Mouse (Mus musculus) brain, embryonic 18.5 days (tissue): ENCODE measurements at regions not wholly inside any gene's neighbourhood (a gene's known extent, or its start where the extent isn't known, plus 50 kb on each side); places are given as distances from the start of the nearest gene placed in this dataset.

Experiments used
- DNase-seq: peaks from one replicate; pipeline ENCODE4 v3.0.0-alpha.2; 2012; ENCODE audit warnings: low read depth, low spot score

DNA sequence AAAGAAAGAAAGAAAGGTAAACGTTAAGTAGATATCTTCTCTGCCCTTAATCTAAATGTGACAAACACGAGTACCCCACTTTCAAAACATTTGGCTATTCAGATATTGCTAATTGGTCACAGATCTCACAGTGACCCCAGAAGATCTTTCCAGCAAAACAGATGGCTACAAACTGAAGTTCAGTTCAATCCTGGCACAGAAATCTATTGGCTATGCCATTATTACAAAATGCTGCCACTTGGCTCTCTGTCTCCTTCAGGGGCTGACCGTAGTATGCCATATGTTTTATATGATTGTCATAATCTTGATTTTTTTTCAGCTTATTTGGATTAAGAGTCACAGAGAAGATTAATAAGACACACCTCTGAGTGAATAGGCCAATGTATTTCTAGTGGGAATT, 873.2 kb downstream of the Slc22a22 start:
- no peak for DNase-seq

DNA sequence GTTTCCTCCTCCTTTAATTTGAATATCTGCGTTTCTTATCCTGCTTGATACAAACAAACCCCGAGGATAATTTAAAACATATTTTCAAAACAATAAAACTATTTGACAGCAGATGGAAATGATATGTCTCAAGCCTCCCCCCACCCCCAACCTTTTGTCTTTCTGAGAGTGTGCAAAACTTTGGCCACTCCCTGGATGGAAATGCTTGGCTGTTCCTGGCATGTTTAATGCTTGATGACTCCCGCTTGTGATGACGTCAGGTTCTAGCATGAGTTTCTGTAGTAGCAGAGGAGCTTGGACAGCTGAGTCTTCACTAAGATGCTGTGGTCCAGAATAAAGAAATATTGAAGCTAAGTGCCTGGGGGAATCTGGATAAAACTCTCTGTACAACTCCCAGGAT, 884.8 kb downstream of the Slc22a22 start:
- DNase-seq, result no peak

DNA sequence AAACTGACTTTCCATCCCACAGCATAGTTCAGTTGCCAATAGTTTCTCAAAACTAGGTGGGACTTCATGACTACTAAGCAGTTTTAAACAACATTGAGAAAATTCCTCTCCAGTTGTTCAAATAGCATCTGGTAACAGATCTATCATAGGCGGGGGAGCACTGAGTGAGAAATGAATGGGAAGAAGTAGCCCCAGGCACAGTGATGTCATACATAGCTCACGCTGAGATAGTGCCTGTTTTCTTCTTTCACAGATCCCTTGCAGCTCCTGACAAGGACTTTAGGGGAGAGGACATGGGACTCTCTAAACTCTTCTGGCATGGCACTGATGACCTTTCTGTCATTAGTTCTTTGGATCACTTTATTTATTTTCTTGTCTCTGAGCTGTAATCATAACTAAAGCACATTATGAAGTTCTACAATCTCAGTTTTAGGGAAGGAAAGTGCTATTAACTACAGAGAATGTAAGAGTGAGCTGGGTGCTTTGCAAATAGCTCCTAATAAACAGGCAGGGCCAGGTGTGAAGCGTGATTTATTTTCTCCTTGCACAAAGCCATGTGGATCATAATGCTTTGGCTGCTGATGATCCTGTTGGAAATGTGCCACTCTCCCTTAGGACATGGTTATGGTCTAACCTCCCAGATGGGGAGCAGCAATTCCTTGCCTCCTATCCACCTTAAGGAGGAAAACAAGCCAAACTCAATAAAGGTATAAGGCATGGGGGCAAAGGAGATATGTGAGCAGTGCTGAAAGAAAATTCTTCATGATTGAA, 896.5 kb downstream of the Slc22a22 start:
- DNase-seq, result no peak

DNA sequence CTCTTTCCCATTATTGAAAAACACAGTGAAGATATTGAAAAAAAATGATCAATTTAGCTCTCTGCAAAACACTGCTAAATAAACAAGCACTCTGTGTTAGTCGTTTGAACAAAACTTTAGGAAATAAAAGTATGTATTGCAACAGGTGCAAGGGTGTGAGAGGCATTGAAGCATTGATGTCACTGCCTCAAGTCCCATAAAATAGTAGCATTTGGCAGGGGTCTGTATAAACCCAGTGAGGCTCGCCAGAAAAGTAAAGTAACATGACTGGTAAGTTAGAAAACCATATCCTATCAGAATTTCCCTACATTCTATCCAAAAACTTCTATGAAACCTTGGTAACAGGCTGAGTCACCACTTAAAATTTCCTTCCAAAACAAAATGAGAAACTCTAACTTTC, 914.2 kb downstream of the Slc22a22 start:
- DNase-seq, result no peak

DNA sequence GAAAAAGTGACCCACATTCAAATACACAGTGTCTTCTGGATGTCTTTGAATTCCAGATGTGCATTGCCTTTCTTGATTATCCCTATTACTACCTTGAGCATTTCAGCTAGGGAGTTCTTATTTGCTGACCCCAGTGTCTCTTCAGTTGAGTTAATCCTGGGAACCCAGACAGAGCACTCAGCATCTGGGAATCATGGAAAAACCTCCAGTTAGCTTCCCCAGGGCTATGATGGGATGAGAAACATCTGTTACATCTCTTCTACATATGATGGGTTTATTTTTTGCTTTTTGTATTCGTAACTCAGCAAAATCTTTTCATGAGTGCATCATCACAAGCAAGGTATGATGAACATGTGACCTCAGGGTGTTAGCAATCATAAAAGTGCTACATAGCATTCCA, 914.6 kb downstream of the Slc22a22 start:
- no peak for DNase-seq

DNA sequence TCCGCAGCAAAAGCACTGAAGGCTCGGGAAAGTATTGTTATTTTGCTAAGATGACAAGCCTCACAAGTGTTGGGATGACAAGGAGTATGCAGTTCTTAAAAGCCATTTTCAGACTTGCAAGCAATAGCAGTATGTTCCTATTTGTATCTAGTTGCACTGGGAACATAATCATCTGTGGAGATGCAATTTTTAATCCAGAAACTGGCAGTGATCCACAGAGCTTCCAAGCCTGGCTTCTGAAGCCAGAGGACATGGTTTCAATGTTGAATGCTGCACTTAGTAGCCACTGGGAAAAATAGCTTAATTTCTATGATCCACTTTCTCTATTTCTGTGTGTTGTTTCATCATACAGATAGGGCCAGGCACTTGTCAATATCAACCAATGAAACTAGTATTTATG, 915.3 kb downstream of the Slc22a22 start:
- no peak for DNase-seq

DNA sequence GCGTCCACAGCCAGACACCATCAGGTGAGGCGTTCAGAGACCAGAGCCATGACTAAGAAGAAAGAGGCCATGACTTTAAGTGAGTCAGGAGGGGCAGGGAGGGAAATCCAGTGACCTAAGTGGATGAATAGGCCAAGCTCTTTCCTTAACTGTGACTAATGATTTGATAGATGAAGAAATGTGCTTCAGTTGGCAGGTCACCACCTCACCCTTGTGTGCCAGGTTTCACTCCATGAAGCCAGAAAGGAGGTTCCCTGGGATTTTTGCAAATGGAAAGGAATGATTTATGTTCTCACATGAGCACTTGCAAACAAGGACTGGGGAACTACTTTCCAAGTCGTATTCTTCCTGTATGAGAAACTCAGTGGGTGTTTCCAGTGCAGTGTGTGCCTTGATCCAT, 923.0 kb downstream of the Slc22a22 start:
- no peak for DNase-seq

DNA sequence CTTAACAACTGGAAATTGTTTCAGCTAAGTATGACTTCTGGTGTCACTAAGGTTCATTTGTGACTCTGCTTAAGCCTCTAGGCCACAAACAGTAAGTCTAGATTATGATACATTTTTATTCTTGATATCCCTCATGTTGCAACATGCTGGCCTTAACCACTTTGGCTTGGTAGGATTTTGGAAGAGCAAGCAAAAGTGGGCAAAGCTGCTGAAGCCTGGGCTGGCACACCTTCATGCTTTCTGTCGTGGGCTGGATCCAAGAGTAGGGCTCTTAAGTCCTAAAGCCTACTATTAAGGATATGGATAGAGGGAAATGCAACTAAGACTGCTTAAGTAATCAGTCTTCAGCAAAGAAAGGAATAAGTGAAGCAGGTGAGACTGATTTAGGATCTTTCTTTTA, 923.6 kb downstream of the Slc22a22 start:
- no peak for DNase-seq

DNA sequence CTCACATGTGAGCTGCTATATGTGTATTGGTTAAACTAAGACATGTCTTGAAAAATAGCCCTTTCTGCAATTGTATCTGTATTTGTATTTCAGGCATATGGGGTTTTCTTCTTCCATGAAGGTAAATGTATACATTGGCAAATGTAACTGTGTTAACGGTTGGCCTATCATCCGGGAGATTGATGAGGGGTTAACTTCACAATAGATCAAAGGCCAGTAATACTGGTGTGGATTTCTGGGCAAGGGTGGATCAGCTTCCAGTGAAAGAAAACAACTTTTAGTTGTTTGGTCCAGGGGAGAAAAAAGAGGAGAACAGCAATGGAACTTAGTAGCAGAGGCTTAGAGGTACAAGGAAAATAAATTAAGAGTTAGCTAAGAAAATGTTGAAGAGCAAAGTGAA, 945.9 kb downstream of the Slc22a22 start:
- DNase-seq, result no peak

DNA sequence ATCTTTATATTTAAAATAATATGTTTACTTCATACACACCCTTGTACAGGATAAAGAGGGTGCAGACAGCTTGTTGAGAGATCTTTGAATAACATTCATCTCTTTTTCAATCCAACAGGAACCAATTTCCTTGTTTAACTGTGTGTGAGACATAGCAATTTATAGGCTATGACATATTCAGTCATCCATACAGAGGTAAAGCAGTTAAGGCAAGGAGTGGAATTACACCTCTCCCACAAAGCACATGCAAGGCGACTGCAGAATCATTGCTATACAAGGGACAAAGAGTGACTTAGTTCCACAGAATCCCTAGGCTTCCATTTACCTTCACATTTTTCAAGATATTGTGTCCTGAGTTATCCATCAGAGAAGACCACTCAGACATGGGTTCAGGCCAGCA, 959.0 kb downstream of the Slc22a22 start:
- DNase-seq, result no peak

DNA sequence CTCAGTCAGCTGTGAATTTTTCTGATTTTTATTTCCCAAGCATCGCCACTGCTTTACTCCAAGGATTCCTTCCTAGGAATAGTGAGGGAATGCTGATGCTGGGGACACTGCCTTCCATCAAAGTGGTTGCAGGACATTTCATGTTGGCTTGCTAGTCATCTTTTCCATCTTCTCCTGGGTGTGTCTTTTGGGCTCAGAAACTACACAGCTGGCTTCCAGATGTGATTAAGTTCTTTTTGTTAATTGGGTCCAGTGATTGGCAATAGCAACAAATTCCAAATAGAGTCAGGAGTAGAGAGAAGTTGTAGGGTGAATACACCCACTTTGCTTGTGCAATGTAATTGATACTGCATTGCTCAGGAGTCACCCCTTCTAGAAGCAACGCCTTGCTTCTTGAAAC, 961.3 kb downstream of the Slc22a22 start:
- DNase-seq, result no peak

DNA sequence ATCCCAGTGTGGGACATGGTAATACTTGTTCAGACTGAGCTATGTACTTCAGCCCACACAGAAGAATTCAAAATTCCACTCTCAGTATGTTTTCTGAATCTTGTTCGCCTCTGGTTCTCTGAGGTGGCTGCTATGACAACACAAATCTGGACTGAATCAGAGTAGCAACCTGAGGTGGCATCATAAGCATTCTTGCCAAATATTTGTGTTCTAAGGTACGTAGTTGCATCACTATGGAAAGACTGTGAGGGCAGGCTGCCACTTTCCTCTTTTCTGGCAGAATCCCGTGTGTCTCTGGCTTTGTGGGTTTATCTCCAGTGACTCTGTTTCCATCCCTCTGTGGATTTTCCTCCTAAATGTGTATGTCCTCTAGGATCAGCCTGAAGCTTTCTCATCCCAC, 978.7 kb downstream of the Slc22a22 start:
- DNase-seq, result no peak

DNA sequence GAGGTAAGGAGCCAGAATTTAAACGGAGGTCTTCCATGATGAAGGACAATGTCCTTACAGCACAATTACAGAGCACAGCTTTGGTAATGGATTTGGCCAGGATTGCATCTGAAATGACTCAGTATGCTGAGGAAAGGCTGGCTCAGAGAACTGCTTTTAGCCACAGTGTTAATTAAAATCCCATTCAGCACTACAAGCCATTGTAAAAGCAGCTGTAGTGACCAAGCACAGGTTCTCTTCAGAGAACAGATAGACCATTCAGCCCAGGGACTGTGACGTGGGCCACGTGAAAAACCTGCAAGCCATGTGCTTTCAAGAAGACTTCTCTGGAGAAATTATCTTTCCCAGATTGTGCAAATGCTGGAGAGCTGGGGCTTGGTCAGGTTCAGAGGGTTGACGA, 979.7 kb downstream of the Slc22a22 start:
- no peak for DNase-seq

DNA sequence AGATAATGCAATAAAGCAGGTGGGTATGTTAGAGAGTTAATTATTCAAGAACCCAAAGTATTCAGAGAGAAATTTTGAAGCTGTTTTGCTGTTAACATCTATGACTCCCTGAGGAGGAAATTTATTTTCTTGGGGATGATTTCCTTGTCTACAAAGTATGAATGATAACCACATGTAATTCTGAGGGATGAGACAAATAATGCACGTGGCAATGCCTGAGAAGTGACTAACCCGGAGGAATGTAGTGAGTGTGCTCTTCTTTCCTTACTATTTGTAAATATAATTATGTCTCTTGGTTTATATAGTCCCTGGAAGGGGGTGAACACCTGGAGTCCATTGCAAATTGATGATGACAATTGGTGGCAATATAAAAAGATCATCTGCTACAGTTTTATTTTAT, 981.1 kb downstream of the Slc22a22 start:
- DNase-seq, result no peak

DNA sequence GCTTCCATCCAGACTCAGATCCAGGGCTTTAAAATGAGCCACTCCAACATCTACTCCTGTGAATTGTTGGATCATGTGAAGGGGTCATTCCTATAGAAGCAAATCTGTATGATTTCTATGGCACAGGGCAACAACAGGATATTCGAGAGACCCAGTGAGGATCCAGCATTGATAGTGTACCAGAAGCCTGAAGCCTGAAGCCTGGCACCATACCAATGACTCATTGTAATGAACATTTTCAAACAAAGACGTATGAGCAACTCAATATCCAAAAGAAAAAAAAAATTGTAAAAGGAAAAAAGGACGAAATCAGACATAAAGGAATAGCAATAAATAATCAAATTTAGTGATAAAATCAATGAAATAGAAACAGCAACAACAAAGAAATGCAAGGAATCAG, 991.5 kb downstream of the Slc22a22 start:
- DNase-seq, result no peak

DNA sequence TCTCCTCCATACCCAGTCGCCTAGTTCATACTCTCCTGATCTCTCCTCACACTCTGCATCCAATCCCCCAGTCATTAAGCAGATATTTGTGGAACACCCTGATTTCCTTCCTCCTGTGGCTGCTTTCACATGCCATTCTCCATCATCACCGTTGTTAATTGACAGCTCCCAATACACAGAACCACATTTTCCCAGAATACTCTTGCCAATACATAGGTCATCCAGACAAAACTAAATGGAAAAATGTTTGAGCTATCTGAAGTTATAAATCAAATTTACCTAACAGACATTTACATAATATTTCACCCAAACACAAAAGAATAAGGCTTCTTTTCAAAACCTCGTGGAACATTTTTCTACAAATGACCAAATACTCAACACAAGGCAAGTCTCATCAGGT, 992.7 kb downstream of the Slc22a22 start:
- DNase-seq, result no peak

DNA sequence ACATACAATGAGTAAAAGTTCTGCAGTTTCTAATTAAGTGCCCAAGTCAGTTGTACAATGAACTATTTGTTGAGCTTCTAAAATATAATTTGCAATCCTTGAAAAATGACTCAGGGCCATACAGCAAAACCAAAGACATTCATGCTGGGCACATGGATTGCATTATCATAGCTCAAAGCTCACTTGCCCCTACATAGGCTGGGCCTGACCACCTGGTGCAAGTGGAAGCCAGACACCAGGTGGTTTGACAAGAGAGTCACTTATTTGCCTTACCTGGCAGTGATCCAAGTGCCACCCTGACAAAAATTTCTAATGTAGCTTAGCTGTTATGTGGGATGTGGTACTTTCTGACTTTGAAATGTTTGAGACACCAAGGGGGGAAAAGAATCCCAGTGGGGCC, 997.7 kb downstream of the Slc22a22 start:
- no peak for DNase-seq

DNA sequence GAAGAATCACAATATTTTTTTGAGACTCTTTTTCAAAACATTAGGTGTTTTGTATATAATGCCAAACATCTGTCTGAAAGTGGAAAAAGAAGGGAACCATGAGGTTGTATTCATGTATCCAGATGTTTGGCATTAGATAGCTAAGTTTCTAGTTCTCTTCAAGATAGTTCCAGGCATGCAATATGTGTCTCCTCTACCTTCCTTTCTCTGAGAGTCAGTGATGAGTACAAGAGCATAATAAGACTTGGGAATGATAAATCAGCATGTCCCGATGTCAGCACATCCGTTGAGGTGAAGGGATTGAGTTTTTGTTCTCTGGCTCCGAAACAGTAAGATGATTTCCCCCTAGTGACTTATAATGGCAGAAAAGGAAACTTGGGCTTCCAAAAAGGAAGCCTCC, 998.4 kb downstream of the Slc22a22 start:
- DNase-seq, result no peak

DNA sequence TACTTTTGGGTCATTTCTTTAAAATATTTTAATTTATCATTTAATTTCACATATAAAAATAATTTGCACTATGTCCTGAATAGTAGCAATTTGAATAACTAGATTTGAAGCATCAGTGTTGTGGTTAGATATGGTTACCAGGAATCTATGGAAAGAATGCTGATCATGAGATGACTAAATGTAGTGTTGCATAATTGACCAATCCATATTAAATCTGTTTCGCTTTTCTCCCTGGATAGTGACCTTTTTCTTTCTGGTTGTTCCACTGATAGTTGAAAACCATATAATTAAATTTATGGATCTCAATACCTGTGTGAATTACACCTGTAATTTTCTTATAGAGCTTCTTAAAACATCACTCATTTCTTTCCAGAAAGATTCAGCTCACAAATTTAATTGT, 1003.7 kb downstream of the Slc22a22 start:
- no peak for DNase-seq

DNA sequence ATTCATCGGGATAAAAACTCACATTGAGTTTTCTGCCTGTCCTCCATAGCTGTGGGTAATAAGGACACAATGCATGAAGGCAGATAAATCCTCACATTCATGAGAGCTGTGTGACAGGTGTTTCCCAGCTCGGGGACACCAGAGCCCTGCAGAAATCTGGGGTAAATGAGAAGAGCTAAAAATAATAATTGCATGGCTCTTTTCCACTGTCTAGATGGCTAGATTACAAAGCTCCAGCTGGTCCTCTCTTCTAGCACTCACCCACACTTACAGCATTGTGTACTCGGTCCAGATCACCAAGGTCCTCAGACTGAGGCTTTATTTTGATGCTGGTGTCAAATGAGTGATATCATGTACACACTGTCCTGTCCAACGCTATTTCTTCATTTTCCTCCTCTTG, 1025.5 kb downstream of the Slc22a22 start:
- no peak for DNase-seq

DNA sequence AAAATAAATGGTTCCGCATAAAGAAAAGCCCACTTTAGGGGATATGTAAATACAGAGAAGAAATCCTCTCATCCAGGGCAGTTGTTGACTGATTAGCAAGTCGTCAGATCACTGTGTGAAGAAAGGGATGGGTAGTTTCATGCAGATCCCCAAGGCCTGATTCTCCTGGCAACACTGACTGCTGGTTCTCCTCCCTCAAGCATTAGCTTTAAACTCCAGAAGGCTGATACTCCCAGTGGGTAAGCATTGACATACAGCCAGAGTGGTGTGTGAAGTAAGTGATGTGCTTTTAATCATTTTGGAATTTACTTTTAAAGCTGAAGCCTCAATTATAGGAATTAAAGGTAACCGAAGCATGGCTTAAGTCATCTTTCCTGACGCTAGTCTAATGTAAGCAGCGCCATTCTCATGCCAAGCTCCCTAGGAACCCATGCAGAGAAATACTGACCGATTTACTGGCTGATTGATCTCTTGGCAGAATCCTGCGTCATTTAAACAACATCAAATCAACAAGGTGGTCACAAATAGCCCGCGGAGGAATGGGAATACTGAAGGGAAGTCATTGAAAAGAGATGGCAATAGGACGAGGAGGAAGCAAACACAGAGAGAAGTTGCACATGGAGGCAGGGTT, 1029.3 kb downstream of the Slc22a22 start:
- no peak for DNase-seq

DNA sequence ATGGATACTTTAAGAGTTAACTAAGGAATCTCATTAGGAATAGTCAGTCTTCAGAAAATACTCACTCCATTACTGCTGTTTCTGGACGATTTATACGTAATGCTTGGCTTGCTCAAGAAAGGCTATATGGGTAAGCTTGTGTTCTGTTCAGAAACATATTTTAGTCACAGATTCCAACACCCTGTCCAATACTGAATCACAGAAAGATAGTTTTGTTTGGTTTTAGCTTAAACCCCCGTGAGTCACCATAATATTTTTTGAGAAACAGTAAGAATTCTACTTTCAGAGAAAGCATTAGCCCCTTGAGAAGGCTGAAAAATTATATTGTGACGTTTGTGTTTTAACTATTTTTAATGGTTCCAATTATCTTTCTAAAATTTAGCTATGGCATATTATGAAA, 1037.3 kb downstream of the Slc22a22 start:
- DNase-seq, result no peak

DNA sequence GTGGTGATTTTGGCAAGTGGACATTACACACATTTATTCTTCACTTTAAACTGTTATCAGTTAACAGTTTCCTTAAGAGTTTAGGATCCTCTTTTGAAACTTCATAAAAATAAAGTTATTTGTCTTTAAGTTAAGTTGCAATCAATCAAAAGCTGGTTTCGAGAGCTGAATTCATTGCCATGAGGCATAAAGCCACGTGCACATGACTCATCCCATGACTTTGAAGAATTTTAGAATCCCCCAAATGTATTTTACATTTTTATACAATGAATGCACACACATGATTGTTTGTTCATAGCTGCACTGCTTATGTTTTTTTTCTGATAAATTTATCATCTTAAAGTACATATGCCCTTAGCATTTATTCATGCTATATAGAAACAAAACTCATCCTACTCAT, 1039.1 kb downstream of the Slc22a22 start:
- DNase-seq, result no peak

DNA sequence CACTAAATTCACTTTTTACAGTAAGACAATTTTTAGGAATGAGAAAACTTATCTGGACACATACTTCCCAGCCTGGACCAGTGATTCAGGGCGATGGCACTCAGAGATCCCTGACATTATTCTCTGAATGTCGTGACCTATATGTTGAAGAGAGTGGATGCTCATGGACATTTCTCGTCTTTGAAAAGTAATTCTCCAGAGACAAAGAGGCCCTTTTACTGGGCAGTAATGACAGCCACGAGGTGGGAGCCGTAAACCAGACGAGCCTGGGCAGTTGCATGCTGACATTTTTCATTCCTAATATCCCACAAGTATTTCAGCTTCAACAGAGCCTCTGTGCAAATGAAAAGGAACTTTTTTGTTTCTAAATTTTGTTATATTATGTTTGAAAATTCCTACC, 1041.3 kb downstream of the Slc22a22 start:
- DNase-seq, result no peak
